Mouse (Mus musculus) heart, embryonic 15.5 days (tissue): ENCODE results near the gene Adamtsl1. TPM values are rescaled to one million over a fixed set of nuclear protein-coding genes. Genes with fewer than 3 reads are reported as not detected.

Experiments used
- ATAC-seq: fragments of 200-750 bp; cut with Nextera tagmentation; replicated peaks from 2 replicates; pipeline ENCODE4 v1.8.0; 2017; ENCODE audit warnings: low read depth, moderate TSS enrichment; ENCODE audit not compliant: insufficient number of reproducible peaks, insufficient read depth, low FRiP score
- H3K27ac ChIP-seq: fragments of 300-500 bp; sonication (generic); 2 replicates; pipeline ENCODE4 v1.5.1; 2015; ENCODE audit warnings: mild to moderate bottlenecking, inconsistent platforms
- H3K27me3 ChIP-seq: fragments of 300-500 bp; sonication (generic); 2 replicates; pipeline ENCODE4 v1.6.1; 2015; ENCODE audit warnings: inconsistent platforms
- H3K36me3 ChIP-seq: fragments of 300-500 bp; sonication (generic); 2 replicates; pipeline ENCODE4 v1.6.1; 2015; ENCODE audit warnings: mild to moderate bottlenecking, inconsistent platforms
- H3K4me1 ChIP-seq: fragments of 300-500 bp; sonication (generic); replicated peaks from 2 replicates; pipeline ENCODE4 v1.6.1; 2015; ENCODE audit warnings: inconsistent platforms
- H3K4me2 ChIP-seq: fragments of 300-500 bp; sonication (generic); 2 replicates; pipeline ENCODE4 v1.6.1; 2015; ENCODE audit warnings: inconsistent platforms, mild to moderate bottlenecking, moderate library complexity
- H3K4me3 ChIP-seq: fragments of 300-500 bp; sonication (generic); 2 replicates; pipeline ENCODE4 v1.5.1; 2015; ENCODE audit warnings: mild to moderate bottlenecking, inconsistent platforms
- H3K9ac ChIP-seq: fragments of 300-500 bp; sonication (generic); 2 replicates; pipeline ENCODE4 v1.6.1; 2015; ENCODE audit warnings: mild to moderate bottlenecking, inconsistent platforms
- H3K9me3 ChIP-seq: fragments of 300-500 bp; sonication (generic); replicated peaks from 2 replicates; pipeline ENCODE4 v1.6.1; 2016; ENCODE audit warnings: inconsistent platforms
- WGBS: fragments of 180-500 bp; shearing (Covaris S2); methylation state at CpG from one replicate; pipeline ENCODE4 v1.1.7; 2015; ENCODE audit warnings: mixed read lengths; 5-methylcytosine and 5-hydroxymethylcytosine counted together
- polyA plus RNA-seq: library from polyadenylated mRNA; unstranded; fragments of >200 nt; fragmentation: Nextera tagmentation; extraction: Ambion mirVana; gene quantifications from 2 replicates; pipeline ENCODE4 v1.2.1, GENCODE M21; 2015

Adamtsl1 gene
- polyA plus RNA-seq, 1 experiment from 2014 or later, result 9.8 TPM

DNA sequence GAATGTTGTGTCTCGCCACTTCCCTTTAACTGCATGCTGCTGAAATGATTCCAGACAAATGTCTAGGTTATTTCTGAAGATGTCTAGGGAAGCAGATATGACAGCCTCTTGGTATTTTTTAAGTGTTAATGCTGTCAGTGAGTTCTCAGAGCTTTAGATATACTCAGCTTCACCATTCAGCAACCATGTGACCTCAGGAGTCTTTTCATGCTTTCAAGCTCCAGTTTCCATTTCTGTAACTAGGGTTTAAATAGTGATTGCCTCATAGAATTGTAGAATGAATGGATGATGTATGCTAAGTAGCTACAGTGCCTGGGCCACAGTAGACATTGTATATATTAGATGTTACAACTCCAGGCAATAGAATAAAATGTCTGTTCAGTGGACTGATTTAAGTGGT, 772.6 kb downstream of the Adamtsl1 start:
- H3K27me3 ChIP-seq, result no peaks in the 10 kb centered on the region
- no peak overlapping the region for H3K4me3 ChIP-seq
- no peak overlapping the region for H3K9ac ChIP-seq
- H3K36me3 ChIP-seq, result no peaks in the 10 kb centered on the region
- no peak overlapping the region for H3K27ac ChIP-seq
- H3K9me3 ChIP-seq, result no peaks in the 10 kb centered on the region
- H3K4me1 ChIP-seq, result 0 out of 2 replicates have a peak, but pooled peaks cover 6% of the 10 kb centered on the region
- WGBS, result 56% methylated on average over 1 of the region's 1 CpGs
- ATAC-seq, result no peak
- H3K4me2 ChIP-seq, result no peak overlapping the region

DNA sequence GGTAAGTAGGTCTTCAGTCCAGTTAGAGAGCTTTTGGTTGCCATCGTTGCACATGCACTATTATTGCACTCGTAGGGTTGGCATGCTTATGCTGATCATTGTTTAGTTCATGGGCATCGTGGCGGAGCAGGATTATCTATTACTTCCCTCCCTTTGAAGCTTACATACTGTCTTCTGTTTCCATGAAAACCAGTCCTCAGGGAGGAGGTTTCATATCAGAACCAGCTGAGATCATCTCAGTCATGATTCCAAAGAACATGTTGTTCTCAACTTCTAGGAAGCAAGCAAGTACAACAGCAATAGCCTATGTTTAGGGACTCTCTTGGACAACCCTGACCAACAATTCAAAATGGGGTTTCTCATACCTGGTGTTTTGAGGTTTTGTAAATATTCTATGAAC, 774.3 kb downstream of the Adamtsl1 start:
- Histone ChIP-seq H3K36me3 (no peaks in the 10 kb centered on the region), H3K4me3 (no peak overlapping the region), H3K27ac (no peak overlapping the region), H3K9ac (no peak overlapping the region), H3K9me3 (no peaks in the 10 kb centered on the region), H3K4me2 (no peak overlapping the region), H3K27me3 (no peaks in the 10 kb centered on the region), H3K4me1 (0 out of 2 replicates have a peak, but pooled peaks cover 6% of the 10 kb centered on the region)
- ATAC-seq, result no peak
- WGBS, result 89% methylated on average over 4 of the region's 4 CpGs

DNA sequence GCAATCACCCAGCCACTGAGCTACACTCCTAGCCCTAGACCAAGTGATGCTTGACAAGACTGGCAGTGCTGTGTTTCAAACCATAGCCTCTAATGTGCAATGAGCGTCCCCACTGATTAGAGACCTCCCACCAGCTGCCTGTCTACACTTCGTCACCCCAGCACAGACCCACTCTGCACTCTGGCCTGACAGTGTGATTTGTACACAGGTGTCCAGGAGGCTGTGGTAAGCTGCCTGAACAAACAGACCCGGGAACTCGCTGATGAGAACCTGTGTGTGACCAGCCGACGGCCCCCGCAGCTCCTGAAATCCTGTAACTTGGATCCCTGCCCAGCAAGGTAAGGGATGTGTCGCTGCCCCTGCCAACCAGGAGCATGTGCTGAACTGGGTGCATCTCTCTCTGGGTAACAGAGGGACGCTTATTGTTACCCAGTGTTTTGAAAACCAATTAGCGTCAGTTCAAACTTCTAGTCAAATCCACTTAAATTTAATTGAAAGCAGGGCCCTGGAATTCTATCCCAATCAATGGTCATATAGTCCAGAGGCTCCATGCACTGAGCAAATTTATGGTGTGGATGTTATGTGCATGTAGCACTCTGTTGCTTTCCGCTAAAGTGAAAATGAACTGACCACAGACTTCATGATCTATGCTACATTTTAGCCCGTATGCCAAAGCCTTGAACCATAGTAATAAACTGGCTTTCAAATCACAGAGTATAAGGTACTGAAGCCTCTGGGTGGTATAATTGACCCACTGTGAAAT, 775.7 kb downstream of the Adamtsl1 start:
- Histone ChIP-seq H3K4me3 (no peak overlapping the region), H3K27me3 (no peaks in the 10 kb centered on the region), H3K4me1 (0 out of 2 replicates have a peak, but pooled peaks cover 6% of the 10 kb centered on the region), H3K9ac (no peak overlapping the region), H3K9me3 (no peaks in the 10 kb centered on the region), H3K36me3 (no peaks in the 10 kb centered on the region), H3K4me2 (no peak overlapping the region), H3K27ac (no peak overlapping the region)
- WGBS, result 58% methylated on average over 12 of the region's 12 CpGs
- ATAC-seq, result no peak

DNA sequence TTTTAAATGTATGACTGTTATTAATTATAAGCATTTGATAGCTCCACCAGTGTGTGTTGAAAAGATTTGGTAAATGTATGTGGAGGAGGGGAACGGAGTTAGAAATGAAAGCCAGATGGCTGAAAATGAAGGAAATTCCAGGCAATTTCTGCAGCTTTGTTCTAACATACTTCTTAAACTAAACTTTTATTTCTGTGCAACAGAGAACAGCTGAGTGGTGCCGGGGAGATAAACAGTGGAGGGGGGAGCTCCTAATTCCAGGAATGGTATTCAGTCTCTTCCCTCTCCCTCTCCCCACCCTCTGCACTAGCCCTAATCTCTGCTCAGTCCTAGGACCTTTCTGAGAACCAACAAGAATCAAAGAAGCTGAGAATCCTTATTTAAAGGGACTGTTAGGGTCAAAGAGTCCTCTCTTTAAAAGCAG, 780.9 kb downstream of the Adamtsl1 start:
- Histone ChIP-seq H3K4me2 (no peak overlapping the region), H3K9me3 (no peaks in the 10 kb centered on the region), H3K27me3 (no peaks in the 10 kb centered on the region), H3K36me3 (no peaks in the 10 kb centered on the region), H3K9ac (no peak overlapping the region), H3K27ac (0 out of 2 replicates have a peak overlapping the region, but pooled peaks have one; percentile 16), H3K4me3 (no peak overlapping the region), H3K4me1 (peaks cover 10% of the 10 kb centered on the region)
- no peak for ATAC-seq
- WGBS, result 30% methylated on average over 2 of the region's 2 CpGs

DNA sequence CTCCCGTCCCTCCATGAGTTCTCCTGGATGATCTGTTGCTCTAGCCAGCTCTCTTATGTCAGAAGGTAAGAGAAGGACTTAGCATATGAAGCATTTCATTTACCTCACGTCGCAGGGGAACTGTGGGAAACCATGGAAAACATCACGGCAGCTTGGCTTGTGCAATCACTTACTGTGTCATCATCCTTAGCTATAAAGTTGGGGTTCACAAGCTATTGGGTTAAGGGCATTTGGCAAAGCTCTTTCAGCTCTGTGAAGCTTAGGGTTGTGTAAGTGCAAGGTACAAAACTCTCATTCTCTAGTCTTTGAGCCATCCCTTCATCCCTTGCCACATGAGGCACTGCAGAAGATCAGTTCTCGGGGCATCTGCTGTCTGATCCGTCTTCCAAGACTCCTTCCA, 787.5 kb downstream of the Adamtsl1 start:
- Histone ChIP-seq H3K9ac (no peak overlapping the region), H3K4me1 (no peaks in the 10 kb centered on the region), H3K4me3 (no peak overlapping the region), H3K9me3 (no peaks in the 10 kb centered on the region), H3K36me3 (no peaks in the 10 kb centered on the region), H3K4me2 (no peak overlapping the region), H3K27ac (no peak overlapping the region), H3K27me3 (no peaks in the 10 kb centered on the region)
- ATAC-seq, result no peak
- WGBS, result 86% methylated on average over 6 of the region's 6 CpGs

DNA sequence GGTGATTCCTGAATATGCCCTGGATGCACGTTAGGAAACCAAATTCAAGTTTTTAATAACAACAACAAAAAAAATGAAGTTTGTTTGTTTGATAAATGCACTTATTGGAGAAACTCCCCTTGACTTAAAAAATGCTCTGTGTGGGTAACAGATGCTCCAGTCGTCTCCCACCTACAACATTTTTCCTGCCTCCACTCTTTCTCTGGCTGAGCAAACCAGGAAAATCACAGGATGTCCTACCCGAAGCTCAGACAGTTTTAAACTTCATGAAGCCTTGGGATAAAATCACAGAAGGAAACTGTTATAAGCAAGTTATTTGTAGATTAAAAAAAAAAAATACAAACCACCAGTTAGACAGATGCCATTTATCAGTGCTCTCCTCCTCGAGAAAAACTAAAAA, 788.1 kb downstream of the Adamtsl1 start:
- ATAC-seq, result no peak
- 62% methylated on average over 4 of the region's 4 CpGs for WGBS

DNA sequence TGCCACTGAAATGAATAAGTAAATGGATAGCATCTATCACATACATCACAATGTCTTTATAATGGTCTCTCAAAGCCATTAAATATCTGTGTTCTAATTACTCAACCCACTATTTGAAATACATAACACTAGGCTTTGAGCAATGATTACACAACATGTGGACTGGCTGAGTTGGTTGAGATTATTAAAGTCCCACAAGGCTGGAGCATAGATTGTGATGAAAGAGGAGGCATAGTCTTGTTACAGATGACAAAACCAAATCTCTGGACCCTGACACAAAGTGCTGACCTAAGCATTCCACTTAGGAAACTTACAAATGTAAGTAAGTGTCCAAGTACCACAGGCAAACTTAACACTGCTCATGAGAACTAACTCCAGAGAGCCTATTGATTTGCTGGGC, 792.8 kb downstream of the Adamtsl1 start:
- Histone ChIP-seq H3K4me3 (no peak overlapping the region), H3K36me3 (no peaks in the 10 kb centered on the region), H3K4me2 (no peak overlapping the region), H3K27ac (no peak overlapping the region), H3K4me1 (peaks cover 16% of the 10 kb centered on the region), H3K27me3 (no peaks in the 10 kb centered on the region), H3K9me3 (no peaks in the 10 kb centered on the region), H3K9ac (no peak overlapping the region)
- no peak for ATAC-seq

More for the DNA sequence above, 788.1 kb downstream of the Adamtsl1 start:
- H3K27ac ChIP-seq, result no peak overlapping the region
- no peak overlapping the region for H3K4me2 ChIP-seq
- no peak overlapping the region for H3K9ac ChIP-seq
- H3K36me3 ChIP-seq, result no peaks in the 10 kb centered on the region
- no peaks in the 10 kb centered on the region for H3K27me3 ChIP-seq
- no peak overlapping the region for H3K4me3 ChIP-seq
- H3K4me1 ChIP-seq, result no peaks in the 10 kb centered on the region
- no peaks in the 10 kb centered on the region for H3K9me3 ChIP-seq

DNA sequence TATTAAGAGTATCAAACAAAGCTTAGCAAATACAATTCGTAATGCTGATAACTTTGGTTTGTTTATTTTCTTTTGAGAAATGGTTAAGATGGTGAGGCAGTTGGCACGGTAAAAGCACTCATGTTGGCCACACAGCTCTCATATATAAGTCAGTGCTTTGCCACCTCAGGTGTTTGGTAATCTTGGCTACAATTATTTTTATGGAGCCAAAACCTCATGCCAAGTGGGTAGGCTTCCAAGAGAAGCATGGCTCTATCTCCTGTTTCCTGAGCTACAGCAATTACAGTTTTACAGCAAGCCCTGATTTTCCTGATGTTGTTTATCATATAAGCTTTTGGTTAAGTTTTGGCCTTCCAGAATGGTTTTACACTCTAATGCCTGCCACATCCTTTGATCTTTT, 795.2 kb downstream of the Adamtsl1 start:
- Histone ChIP-seq H3K36me3 (no peaks in the 10 kb centered on the region), H3K4me1 (peaks cover 23% of the 10 kb centered on the region), H3K27me3 (no peaks in the 10 kb centered on the region), H3K4me2 (no peak overlapping the region), H3K4me3 (no peak overlapping the region), H3K9me3 (no peaks in the 10 kb centered on the region), H3K9ac (no peak overlapping the region), H3K27ac (0 out of 2 replicates have a peak overlapping the region, but pooled peaks have one; percentile 12)
- no peak for ATAC-seq
- WGBS, result 90% methylated on average over 2 of the region's 2 CpGs

DNA sequence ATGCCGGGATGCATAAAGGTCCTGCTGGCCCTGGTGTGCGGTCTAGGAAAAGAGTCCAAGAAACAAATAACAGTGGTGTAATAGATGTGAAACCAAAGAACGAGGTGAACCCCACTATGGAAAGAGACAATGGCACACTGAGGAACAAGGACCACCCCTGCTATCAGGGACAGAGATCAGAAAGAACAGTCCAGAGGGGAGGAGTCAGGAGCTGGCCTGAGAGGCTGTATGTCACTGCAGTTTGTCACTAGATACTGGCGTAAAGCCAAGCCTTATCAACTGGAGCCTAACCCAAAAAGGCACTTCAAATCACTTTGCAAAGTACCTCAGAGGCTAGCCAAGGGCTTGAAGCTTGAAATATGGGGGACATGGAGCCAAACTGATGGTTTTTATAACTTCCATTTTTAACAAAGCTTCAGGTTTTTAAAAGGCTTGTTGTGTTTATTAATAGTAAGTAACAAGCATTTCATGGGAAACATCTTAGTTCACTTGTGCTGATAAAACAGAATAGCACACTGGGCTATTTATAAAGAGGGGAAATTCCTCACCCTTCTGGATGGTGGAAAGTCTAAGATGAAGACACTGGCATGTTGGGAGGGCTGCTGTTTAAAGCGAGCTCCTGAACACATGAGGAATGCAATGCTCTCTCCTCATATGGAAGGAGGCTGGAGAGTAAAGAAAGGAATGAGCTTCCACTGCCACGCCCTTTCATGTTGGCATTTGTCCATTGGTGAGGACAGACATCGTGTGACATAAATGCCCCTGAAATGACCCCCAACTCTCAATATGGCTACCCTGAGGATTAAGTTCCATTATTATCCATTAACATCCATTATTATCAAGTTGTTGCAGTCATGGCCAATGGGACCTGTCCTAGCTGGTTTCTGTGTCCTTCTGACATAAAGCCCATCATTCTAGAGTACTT, 797.1 kb downstream of the Adamtsl1 start:
- Histone ChIP-seq H3K27me3 (no peaks in the 10 kb centered on the region), H3K9me3 (no peaks in the 10 kb centered on the region), H3K27ac (peak overlapping the region; percentile 87), H3K4me3 (no peak overlapping the region), H3K4me2 (no peak overlapping the region), H3K4me1 (peaks cover 42% of the 10 kb centered on the region), H3K36me3 (no peaks in the 10 kb centered on the region), H3K9ac (no peak overlapping the region)
- WGBS, result 32% methylated on average over 7 of the region's 7 CpGs
- ATAC-seq, result peak; percentile 80

DNA sequence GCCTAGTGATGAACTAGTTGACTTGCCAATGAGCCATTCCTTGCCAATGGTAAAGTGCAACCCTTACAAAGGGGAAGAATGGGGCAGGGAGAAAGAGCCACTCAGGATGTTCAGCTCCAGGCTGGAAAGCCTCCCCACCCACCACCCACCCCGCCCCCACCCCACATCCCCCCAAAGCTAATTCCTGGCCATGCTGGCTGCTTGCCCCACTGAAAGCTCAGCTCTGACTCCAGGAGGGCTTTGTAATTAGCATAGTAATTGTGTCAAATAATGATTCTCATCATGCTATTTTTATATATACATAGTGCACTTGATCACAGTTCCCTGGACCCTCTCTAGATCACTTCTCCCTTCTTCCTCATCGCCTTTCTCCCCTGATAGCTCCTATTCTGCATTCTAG, 798.4 kb downstream of the Adamtsl1 start:
- Histone ChIP-seq H3K36me3 (no peaks in the 10 kb centered on the region), H3K4me1 (peaks cover 53% of the 10 kb centered on the region), H3K27me3 (no peaks in the 10 kb centered on the region), H3K9ac (no peak overlapping the region), H3K9me3 (no peaks in the 10 kb centered on the region), H3K27ac (peak overlapping the region; percentile 87), H3K4me2 (no peak overlapping the region), H3K4me3 (no peak overlapping the region)
- WGBS, result 79% methylated on average over 2 of the region's 2 CpGs
- ATAC-seq, result no peak

DNA sequence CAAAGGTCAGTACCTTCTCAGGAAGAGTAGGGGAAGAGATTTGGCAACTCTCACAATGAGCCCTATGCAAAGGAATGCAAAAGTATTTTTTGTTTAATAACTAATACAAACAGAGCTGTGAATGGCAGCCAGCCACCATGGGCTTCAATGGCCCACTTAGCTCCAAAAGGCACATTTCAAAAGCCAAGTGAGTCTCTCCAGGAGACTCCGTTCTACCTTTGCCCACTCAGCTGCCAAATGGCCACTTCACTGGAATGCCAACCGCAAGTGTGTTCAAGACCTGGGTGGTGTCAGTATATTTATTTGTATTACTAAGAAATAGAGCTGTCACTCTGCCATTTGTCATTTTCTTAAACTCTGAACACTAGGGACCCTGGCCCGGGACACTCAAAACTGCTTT, 800.5 kb downstream of the Adamtsl1 start:
- Histone ChIP-seq H3K27ac (peak overlapping the region; percentile 71), H3K9ac (no peak overlapping the region), H3K9me3 (no peaks in the 10 kb centered on the region), H3K4me3 (no peak overlapping the region), H3K27me3 (no peaks in the 10 kb centered on the region), H3K36me3 (no peaks in the 10 kb centered on the region), H3K4me1 (peaks cover 62% of the 10 kb centered on the region), H3K4me2 (no peak overlapping the region)
- ATAC-seq, result no peak
- 73% methylated on average over 3 of the region's 3 CpGs for WGBS
